Mouse (Mus musculus): ENCODE measurements around the gene Tmcc3.

The Tmcc3 gene

GRCm38 (mm10) chr10:94311511-94312006 is at the start of gene Tmcc3:
Gene Tmcc3, plus strand, starts transcription at chr10:94311949.
- no peak for DNase-seq (ENCODE audit: low read depth in 1 of 2, low spot score in 2 of 2)

GRCm38 (mm10) chr10:94262646-94263045 is 49.1 kb upstream of the Tmcc3 start:
- no peak for DNase-seq (ENCODE audit: low read depth in 1 of 2, low spot score in 2 of 2)

GRCm38 (mm10) chr10:94263211-94263610 is 48.5 kb upstream of the Tmcc3 start:
- no peak for DNase-seq (ENCODE audit: low read depth in 1 of 2, low spot score in 2 of 2)

GRCm38 (mm10) chr10:94265656-94266542 is 45.9 kb upstream of the Tmcc3 start:
- no peak for DNase-seq (ENCODE audit: low read depth in 1 of 2, low spot score in 2 of 2)

- DNase-seq (ENCODE audit: low read depth in 1 of 2, low spot score in 2 of 2) = no peak
Measured at GRCm38 (mm10) chr10:94275321-94275720, 36.4 kb upstream of the Tmcc3 start.

GRCm38 (mm10) chr10:94276511-94276910 is 35.2 kb upstream of the Tmcc3 start:
- DNase-seq (ENCODE audit: low read depth in 1 of 2, low spot score in 2 of 2) = no peak

- no peak for DNase-seq (ENCODE audit: low read depth in 1 of 2, low spot score in 2 of 2)
Measured at GRCm38 (mm10) chr10:94282179-94282578, 29.6 kb upstream of the Tmcc3 start.

GRCm38 (mm10) chr10:94282797-94283196 is 29.0 kb upstream of the Tmcc3 start:
- no peak for DNase-seq (ENCODE audit: low read depth in 1 of 2, low spot score in 2 of 2)

GRCm38 (mm10) chr10:94294437-94294836 is 17.3 kb upstream of the Tmcc3 start:
- DNase-seq (ENCODE audit: low read depth in 1 of 2, low spot score in 2 of 2) = no peak

GRCm38 (mm10) chr10:94294933-94295750 is 16.6 kb upstream of the Tmcc3 start:
- DNase-seq (ENCODE audit: low read depth in 1 of 2, low spot score in 2 of 2) = no peak

- DNase-seq (ENCODE audit: low read depth in 1 of 2, low spot score in 2 of 2) = no peak
Measured at GRCm38 (mm10) chr10:94295923-94296605, 15.7 kb upstream of the Tmcc3 start.

GRCm38 (mm10) chr10:94298471-94298870 is 13.3 kb upstream of the Tmcc3 start, which contains the start of gene Gm4792:
Gene Gm4792, minus strand, starts transcription at chr10:94298703.
- DNase-seq (ENCODE audit: low read depth in 1 of 2, low spot score in 2 of 2) = no peak

- no peak for DNase-seq (ENCODE audit: low read depth in 1 of 2, low spot score in 2 of 2)
Measured at GRCm38 (mm10) chr10:94299301-94299700, 12.4 kb upstream of the Tmcc3 start.

- DNase-seq (ENCODE audit: low read depth in 1 of 2, low spot score in 2 of 2) = no peak
Measured at GRCm38 (mm10) chr10:94304064-94304657, 7.6 kb upstream of the Tmcc3 start.

- DNase-seq (ENCODE audit: low read depth in 1 of 2, low spot score in 2 of 2) = no peak
Measured at GRCm38 (mm10) chr10:94305526-94305925, 6.2 kb upstream of the Tmcc3 start.

GRCm38 (mm10) chr10:94310499-94311267 is 1.1 kb upstream of the Tmcc3 start:
- DNase-seq (ENCODE audit: low read depth in 1 of 2, low spot score in 2 of 2) = no peak

- no peak for DNase-seq (ENCODE audit: low read depth in 1 of 2, low spot score in 2 of 2)
Measured at GRCm38 (mm10) chr10:94312007-94312715, 412 bp downstream of the Tmcc3 start.

- no peak for DNase-seq (ENCODE audit: low read depth in 1 of 2, low spot score in 2 of 2)
Measured at GRCm38 (mm10) chr10:94313146-94313545, 1.4 kb downstream of the Tmcc3 start.

GRCm38 (mm10) chr10:94318574-94318973 is 6.8 kb downstream of the Tmcc3 start:
- no peak for DNase-seq (ENCODE audit: low read depth in 1 of 2, low spot score in 2 of 2)
